Mouse (Mus musculus): ENCODE results near the gene Steap1.

The Steap1 gene

GRCm38 (mm10) chr5:5688228-5688627, 60.9 kb downstream of the Steap1 start:
- DNase-seq (ENCODE audit: low spot score in 2 of 2) = no peak

- DNase-seq (ENCODE audit: low spot score in 2 of 2) = no peak
Observed at GRCm38 (mm10) chr5:5686973-5687372, 62.2 kb downstream of the Steap1 start.
